Mouse (Mus musculus) heart, adult 11 months (tissue): ENCODE data around the gene Jmjd8.

Experiments used
- DNase-seq: peaks from one replicate; pipeline ENCODE4 v3.0.0; 2022

The Jmjd8 gene

GRCm38 (mm10) chr17:25879750-25880149 is 51.1 kb downstream of the Jmjd8 start:
- peak; percentile 93 for DNase-seq

GRCm38 (mm10) chr17:25880196-25880910 is 51.7 kb downstream of the Jmjd8 start, which contains the start of gene Wfikkn1:
Gene Wfikkn1, minus strand, starts transcription at chr17:25880858.
- DNase-seq = peak; percentile 91

- peak; percentile 89 for DNase-seq
Observed at GRCm38 (mm10) chr17:25880913-25881641, 52.4 kb downstream of the Jmjd8 start.
